Mouse (Mus musculus): ENCODE results near the gene Gtf3c4.
A peak's percentile ranks its signal among the peaks of the same experiment; 100 is the strongest.

The Gtf3c4 gene

DNA sequence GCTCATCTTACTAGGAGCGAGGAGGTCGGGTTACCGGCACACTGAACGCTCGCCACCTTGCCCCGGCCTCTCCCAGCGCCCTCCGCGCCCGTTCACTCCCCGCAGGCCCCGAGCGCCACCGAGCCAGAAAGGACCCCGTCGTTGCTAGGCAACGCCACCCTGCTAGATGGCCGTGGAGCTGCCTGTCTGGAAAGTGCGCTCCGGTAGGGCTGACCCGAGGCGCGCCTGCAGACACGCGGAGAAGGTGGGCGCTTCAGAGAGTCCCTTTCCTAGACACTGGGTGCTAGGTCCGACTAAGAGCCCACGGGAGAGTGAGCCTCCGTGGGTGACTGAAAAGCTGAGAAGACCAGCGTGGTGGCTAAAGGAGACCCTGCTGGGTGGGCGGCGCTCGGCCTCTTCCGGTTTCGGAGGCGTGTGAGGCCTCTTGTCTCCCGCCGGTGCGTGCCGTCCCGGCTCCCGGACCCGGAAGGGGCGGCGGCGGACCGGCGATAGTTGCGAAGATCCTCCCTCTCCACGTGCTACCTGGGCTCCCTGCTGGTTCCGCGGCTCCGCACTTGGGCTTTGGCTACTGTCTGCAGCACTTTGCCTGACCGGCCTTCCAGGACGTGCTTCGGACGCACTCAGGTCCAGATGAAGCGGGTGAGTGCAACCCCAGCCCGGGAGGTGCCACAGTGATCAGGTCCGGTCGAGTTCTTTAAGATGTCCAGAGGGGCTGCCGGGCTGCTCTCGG, at the start of gene Gtf3c4, which contains the start of gene Ddx31:
Gtf3c4 (minus strand) TSS at position 139 of the 730 bp plus-strand sequence.
Ddx31 (plus strand) TSS at position 185 of the 730 bp plus-strand sequence.
- peak; percentile 95 for DNase-seq (ENCODE audit: low spot score)

DNA sequence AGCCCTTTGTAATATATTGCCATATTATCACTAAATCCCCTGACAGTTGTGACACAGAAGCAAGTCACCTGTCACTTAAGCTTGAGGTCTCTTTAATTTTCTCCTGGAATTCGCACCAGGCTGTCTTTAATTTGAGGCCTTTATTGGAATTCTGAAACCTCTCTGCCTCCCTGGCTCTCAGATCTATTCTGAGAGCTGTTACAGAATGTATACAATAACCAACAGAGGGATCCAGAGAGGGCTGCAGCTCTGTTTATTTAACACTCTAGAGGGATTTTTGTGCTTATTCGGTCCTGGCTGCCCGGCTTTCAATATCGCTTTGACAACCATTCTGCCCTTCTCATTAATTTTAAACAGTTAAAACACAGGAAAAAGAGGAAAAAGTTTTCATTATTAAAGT, 44.8 kb upstream of the Gtf3c4 start:
- no peak for DNase-seq (ENCODE audit: low spot score)

DNA sequence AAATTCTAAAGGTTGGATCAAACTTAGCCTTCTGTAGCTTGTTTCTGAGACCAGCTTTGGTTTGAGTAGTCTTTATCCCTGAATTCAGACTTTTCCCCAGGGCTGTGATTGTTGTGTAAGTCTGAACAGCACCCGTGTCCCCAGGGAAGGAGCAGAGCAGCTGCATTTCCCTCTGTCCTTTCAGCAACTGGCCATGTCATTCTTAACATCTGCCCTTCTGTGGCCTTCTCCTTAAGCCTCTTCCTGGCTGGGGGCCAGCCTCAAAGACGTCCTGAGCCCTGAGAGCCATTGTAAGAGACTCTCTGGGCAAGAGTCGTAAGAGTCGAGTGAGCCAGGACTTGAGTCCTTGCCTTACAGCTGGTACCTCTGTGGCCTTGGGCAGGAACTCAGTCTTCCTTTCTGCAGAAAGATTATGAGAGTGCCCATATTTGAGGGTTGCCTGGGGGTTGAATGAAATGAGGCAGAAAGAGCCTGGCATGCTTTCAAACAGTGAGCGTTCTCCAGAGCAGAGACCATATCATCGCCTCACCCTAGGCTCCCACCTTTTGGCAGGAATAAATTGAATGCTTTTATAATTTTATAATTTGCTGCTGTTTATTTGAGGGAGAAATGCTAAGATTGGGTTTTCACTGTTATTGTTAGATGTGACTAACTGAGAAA, 42.8 kb upstream of the Gtf3c4 start:
- no peak for DNase-seq (ENCODE audit: low spot score)

DNA sequence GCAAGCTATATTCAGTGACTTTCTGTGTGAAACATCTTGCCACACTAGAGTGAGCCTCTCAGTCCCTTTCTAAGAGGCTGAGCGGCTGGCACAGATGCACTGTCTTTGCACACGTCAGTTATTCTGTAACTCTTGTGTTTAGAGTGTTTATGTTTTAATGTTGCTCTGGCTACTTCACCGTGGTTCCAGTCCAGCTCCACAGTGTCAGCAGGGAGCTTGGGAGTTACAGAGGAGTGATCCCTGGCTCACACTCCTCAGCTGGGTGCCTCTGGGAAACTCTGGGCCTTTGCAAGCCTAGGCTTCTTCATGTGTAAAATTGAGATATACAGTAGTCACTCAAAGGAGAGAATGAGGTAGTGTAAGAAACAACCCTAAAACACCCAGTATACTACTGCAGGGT, 41.9 kb upstream of the Gtf3c4 start:
- no peak for DNase-seq (ENCODE audit: low spot score)

DNA sequence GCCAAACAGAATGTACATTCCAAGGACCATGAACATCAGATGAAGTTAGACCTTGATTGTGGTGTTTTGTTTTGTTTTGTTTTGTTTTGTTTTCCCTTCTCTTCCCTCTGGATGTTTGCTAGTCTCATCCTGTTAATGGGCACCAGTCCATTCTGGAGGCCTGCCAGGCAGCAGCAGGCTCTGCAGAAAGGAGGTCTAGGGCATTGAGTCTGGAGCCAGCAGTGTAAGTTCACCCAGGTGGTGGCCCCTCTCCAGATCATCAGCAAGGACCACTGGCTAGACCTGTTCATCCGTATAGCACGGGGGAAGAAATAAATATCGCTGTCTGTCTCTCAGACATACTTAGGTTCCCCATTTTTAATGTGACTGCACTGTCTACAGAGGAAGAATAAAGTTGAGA, 41.1 kb upstream of the Gtf3c4 start:
- peak; percentile 27 for DNase-seq (ENCODE audit: low spot score)

DNA sequence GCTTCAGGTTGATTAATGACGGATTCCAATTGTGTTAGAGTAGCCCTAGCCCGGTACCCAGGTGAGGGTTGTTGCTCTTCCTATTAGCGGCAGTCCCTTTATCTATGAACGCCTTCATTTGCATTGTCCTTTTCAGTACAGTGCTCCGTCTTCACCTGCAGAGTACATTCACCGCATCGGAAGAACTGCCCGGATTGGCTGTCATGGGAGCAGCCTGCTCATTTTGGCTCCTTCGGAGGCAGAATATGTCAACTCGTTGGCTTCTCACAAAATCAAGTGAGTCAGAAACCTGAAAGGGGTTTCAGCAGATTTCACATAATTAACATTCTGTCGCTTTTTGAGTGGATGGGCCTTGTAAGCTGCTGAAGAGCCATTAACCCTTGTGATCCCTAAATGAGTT, 35.4 kb upstream of the Gtf3c4 start:
- no peak for DNase-seq (ENCODE audit: low spot score)

DNA sequence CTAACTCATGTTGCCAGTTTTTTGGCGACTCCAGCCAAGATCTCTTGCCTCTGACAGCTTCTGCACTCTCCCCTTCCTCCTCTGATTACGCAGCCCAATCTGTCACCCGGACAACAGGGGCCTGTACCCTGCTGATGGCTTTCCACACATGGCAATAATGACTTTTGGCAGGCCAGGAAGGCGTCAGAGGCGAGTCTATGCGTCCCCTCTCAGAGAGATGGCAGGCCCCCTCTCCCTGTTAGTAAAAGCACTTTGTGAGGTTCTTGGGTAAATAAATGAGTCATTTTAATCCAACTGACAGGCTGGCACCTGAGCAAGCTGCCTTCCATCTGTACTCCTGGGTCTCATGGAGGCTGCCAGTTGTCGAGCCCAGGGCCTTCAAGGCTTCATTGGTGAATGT, 27.3 kb upstream of the Gtf3c4 start:
- DNase-seq (ENCODE audit: low spot score), result no peak

DNA sequence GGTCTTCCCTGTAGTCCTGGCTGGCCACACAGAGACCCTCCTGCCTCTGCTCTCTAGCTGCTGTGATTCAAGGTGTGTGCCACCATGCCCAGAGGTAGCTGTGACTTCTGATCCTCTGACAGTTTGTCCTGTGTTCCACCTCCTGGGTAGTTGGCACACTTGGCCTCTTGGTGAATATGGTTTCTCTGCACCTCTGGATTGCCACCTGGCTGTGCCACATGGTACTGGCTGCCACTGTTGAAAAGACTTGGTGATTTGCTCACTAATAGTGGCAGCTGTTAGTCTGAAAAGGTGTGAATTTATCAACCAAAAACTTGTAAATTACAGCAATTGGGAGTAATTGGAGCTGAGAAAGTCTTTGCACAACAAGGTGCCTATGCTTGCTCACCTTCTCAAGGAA, 23.7 kb upstream of the Gtf3c4 start:
- no peak for DNase-seq (ENCODE audit: low spot score)

DNA sequence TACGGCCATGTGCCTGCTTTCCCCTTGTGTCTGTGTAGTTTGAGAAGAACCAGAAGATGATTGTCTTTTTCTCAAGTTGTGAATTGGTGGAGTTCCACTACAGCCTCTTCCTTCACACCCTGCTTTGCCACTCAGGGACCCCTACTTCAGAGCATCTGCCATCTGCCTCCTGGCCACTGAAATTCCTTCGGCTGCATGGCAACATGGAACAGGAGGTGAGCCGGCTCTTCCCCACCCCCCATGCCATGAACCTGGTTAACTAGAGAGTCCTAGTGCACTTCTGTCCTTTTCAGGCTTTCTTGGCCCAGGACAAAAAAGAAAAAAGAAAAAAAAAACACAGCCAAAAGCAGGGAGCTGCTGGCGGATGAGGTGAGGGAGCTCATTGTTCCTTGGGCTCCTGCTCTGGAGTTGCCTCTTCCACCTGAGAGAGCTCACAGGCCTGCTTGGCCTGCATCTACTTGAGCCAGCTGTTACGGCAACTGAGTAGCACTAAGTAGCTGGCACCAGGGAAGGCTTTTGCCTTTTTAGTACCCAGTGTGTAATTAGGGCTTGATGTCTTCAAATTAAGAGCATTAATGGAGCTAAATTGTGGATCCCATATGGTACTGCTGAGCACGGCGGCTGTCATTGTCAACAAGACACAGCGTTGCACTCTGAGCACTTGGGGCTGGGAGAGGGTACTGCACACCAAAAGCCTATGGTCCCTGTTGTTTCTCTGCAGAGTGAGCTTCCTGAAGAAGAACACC, 20.7 kb upstream of the Gtf3c4 start:
- DNase-seq (ENCODE audit: low spot score), result no peak

DNA sequence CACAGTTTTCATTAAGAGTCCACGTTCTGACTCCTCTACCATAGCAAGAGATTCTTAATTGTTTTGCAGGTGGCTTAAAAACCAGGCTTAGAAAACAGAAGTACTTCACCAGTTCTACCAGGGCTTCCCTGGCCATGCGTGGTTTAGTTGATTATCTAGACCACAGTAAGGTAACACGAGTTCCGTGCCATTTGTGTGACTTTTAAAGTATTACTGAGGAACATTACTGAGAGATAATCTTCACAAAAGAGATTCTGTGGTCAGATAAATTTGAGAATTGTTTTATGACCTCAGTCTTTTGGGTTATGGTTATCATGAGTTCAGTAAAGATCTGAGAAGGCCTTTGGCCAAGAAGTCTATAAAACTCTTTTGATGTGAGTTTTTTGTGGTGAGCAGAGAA, 19.1 kb upstream of the Gtf3c4 start:
- DNase-seq (ENCODE audit: low spot score), result no peak

DNA sequence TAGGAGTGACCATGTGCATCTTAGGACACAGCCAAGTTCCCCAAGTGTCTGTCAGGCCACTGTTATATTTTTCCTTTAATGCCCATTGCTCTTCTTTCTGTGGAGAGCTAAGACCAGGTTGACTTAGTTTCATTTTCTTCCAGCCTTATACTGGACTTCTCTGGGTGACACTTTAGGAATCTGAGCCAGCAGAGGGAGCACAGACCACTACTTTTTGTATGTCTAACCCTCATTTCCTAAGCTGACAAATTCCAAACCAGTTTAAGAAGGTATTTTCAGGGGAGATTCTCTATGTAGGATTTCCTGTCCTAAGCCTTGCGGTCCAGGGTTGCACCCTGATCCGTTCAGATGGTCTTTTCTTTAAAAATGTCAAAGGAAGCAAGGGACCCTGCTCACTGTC, 15.6 kb upstream of the Gtf3c4 start:
- DNase-seq (ENCODE audit: low spot score), result no peak

DNA sequence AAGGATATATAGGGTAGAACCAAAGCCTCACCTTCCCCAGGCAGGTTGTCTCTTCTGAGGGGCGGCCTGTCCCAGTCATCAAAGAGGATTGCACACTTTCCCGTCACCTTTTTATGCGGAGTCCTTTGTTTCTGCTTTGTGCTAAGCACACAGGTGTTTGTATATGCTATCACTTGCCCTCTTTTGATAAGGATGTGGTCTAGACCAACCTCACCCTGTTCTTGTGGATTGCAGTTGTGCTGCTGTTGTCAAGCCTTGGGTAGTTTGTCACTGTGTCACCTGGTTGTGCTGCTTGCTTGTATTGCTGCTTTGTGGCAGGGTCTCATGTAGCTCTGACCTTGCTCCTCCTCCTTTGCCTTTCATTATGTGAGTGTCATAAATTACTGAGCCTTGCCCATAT, 12.4 kb upstream of the Gtf3c4 start:
- DNase-seq (ENCODE audit: low spot score), result no peak

DNA sequence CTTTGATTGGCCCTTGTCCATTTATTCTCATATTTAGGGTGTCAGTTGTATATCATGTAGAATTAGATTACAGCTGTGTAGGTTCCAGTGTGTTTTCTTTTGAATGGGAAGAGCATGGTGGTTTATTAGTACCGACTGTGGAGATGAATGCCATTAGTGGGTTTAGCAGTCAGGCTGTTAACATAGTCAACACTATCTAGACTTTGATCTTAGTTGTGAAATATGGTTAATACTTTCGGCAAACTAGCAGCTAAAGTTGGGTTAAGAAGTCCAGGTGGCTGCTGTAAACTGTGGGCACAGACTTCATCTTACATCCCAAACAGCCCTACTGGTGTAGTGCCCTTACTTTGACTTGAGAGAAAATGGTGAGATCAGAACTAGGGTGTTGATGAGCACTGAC, 8.7 kb upstream of the Gtf3c4 start:
- no peak for DNase-seq (ENCODE audit: low spot score)

DNA sequence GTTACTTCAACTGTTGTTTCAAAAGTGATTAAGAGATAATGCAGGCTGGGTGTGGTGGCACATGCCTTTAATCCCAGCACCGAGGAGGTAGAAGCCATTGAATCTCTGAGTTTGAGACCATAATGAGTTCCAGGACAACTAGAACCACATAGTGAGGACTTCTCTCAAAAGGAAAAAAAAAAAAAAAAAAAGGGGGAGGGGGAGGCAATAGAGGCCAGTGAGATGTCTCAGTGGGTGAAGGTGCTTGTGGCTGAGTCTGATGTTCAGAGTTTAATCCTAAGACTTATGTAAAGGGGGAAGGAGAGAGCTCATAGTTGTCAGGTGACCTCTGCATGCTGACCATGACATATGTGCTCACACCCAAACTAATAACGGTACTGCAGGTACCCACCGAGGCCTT, 1.9 kb upstream of the Gtf3c4 start:
- no peak for DNase-seq (ENCODE audit: low spot score)

DNA sequence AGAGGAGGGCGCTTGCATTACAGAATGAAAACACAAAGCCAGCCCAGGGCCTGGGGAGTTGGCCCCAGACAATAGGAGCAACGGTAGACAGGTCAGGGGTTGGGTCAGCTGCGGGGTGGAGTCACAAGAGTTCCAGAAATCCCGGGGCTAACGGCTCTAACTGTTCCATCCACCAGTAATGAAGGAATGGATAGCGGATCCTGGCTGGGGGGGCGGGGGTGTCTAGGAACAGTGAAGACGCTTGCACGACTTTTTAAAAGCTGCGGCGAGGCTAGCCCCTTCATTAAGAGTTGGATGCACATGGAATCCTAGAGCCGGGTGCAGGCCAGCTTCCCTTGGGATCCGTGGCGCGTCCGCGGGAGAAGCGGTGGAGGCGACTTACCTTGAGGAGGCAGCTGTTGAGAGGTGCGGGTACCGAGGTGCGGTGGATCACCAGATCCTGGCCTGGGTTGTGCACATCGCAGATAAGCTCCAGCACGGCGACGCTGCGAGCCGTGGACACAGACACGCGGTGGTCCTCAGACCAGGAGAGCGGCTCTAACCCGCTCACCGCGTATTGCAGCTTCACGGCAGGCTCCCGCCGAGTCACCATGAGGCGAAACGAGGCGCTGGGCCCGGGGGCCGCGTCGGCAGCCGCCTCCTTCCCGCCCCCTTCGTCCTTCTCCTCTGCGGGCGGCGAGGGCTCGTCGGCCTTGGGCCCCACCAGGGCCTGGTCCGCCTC, 499 bp downstream of the Gtf3c4 start:
- no peak for DNase-seq (ENCODE audit: low spot score)

DNA sequence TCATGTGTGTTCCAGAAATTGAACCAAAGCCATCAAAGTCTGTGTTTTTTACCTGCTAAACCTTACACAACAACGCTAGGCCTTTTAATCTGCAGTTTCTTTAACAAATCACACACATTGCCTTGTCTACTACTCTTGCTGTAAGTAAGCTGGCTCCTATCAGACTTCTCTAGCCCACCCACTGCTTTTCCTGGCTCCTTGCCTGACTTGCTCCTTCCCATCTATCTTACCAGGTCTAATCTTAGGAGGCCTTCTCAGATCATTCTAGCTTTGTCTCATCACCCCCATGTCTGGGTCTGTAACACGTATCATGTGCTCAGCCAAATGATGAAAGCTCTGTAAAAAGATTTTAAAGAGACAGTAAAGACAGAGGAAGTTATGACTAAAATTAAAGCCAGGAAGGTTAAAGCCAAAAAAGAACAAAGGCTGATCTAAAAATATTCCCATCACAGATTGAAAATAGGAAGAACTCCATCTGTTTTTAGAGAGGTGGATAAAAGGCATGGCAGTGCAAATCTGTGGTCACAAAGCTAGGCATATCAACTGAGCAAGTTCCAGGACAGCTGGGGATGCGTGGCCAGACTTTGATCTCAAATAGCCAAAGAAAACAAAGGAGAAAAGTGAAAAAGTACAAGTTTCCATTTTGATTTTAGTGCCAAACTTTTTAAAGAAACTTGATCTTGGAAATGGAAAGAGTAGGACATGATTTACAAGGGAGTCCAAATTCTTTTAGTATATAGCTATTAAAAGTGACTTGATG, 3.8 kb downstream of the Gtf3c4 start:
- no peak for DNase-seq (ENCODE audit: low spot score)

DNA sequence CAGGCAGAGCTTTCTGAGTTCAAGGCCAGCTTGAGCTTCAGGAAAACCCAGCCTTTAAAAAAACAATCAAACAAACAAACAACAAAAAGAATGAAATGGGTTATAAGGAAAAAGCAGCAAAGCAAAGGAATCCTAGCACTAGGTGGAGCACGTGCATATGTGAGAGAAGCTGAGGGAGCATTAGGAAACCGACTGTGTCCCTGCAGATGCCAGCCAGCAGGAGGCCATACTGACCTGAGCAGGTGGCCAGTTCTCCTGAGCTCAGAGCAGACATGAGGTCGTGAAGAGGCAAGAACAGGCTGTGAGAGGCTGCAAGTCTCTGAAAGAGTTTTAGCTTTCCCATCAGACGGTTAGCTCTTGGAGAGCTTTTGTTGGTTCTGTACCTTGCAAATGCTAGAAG, 10.9 kb downstream of the Gtf3c4 start:
- DNase-seq (ENCODE audit: low spot score), result no peak

DNA sequence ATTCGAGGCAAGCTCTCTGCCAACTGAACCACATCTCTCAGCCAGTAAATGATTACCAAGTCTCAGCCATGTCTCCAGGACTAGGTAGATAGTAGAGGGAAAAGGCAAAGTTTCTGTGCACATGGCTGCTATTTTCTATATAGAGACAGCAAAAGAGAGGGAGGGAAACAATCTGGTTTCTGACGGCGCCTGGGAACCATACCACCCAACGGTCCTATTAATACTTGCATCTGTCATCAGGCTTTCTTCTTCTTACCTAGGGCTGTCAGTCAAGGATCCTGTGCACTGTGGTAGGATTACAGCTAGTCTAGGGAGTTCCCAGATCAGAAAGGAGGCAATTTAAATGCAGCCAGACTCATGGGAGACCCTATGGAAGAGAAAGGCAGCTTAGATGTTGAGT, 21.3 kb downstream of the Gtf3c4 start:
- DNase-seq (ENCODE audit: low spot score), result no peak

DNA sequence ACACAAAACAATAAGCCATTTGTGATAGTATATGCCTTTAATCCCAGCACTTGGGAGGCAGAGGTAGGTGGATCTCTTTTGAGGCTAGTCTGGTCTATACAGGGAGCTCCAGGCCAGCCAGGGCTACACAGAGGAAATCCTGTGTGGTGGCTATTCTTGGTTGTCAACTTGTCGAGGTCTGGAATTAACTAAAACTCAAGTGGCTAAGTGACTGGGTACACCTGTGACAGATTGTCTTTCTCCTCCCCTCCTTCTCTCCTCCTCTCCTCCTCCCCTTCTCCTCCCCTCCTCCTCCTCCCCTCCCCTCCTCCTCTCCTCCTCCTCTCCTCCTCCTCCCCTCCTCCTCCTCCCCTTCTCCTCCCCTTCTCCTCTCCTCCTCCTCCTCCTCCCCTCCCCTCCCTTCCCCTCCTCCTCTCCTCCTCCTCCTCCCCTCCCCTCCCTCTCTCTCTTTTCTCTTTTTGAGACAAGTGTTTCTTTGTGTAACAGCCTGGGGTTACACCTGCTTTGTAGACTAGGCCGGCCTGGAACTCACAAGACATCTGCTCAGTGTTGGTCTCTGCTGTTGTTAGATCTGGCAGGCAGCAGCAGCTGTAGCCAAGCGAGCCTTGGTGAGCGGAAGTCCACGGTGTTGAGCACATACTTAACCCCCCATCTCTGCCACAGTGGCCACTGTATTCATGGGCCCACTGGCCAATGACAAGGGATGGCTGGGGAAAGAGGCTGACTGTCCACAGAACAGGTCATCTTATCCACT, 29.7 kb downstream of the Gtf3c4 start:
- DNase-seq (ENCODE audit: low spot score), result no peak

DNA sequence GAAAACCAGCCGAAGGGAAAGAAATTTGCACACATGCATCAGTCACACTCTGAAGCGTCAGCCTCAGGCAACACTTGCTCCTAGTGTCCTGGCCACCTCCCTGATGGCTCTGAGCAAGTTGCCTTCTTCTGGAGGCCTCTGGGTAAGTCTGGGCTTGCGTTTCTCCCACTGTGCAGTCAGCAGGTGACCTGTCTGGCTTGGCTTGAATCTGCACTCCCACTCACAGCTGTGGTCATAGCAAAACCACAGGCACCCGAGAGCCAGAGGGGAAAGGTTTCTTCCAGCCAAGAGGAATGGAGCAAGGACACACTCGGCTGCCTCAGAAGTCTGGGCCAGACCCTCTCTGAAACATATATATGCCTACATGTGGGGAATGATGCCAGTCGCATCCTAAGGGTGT, 31.3 kb downstream of the Gtf3c4 start:
- no peak for DNase-seq (ENCODE audit: low spot score)

DNA sequence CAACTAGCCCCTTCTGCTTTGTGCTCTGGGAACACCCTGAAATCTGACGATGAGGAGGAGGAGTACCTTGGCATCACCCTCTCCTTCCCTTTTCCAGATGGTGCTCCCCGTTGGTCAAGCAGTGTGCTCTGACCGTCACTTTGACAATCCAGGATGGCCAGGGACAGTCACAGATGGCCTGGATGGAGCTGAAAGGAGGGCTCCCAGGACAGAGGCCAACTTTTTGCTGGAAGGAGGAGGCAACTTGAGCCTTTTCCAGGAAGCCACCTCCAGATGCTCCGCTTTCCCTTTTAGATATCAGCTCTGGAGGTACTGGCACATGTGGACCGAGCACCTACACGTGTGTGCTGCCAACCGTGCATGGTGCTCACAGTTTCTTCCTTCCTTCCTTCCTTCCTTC, 36.8 kb downstream of the Gtf3c4 start:
- no peak for DNase-seq (ENCODE audit: low spot score)

Measured in ovary, postnatal 36 days (tissue).